Mouse (Mus musculus): ENCODE measurements around the gene Fbln1.

- TF ChIP-seq POLR2A (IDR thresholded peaks at IDR 0.05; ENCODE audit: extremely low read depth, insufficient read depth, low read length), result no peak
- TF ChIP-seq CTCF (IDR thresholded peaks at IDR 0.05; ENCODE audit: extremely low read depth, insufficient read depth, low read length), result no peak
These were observed 101.4 kb downstream of the Fbln1 start for GRCm38 (mm10) chr15:85307061-85307660.

All from cortical plate, adult 2 months (tissue).